16 mouse cellular contexts compared by ENCODE assay signal in the genomic region with DNA sequence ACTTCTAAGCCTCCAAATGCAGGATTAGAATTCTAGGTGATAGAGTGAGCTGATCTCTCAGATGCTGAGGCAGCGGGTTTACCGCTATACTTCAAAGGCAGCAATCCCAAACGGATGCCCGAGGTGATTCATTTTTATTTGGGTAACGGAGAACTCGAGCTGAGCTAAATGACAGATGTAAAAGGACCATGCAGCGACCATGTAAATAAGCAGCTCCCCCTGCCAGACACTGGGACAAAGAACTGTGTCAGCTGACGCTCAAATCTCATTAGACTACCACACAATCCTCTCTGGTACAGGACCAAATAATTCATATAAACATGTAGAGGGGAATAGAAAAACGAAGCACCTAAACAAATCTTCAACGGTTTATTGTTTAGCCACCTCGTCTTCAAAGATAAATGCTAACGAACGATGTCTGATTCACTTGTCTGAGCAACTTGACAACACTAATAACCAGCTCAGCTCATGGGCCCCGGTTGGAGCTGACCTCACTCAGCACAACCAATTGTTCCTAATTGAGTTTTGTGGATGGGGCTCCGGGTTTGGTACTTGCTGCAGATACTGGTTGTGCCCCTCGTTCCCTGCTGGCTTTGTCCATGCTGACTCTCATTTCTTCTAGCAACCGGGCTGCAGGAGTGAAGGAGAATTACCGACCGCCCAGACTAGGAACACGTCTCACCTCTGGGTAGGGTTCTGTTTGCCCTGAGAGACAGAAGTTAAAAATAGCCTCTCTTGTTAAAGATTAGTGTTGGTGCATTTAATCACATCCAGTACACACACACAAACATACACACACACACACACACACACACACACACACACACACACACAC.
DNase-seq lines count a peak whose midpoint lies in the region; ATAC-seq lines count a peak whose summit lies in the region.
"Had no signal": no experiment of that assay in that cellular context is flagged by ENCODE, and none has a peak within 500 bp of the region (broad histone marks: within the 10 kb centered on the region; RNA-seq: fewer than 3 reads in every experiment).

No protein-coding gene starts in this region.

- H3K4me3 ChIP-seq in heart, embryonic 16.5 days (ENCODE audit: low read length): no peak overlapping the region
- H3K4me3 ChIP-seq in forebrain, embryonic 10.5 days: peak overlapping the region; percentile 20
- H3K4me3 ChIP-seq in hindbrain, embryonic 15.5 days: peak overlapping the region; percentile 20
- no peak overlapping the region for H3K4me3 ChIP-seq in neural tube, embryonic 14.5 days (ENCODE audit: low read depth, low read length)
- H3K4me3 ChIP-seq: liver, embryonic 15.5 days had no signal

- H3K9ac ChIP-seq in heart, embryonic 16.5 days (ENCODE audit: low read length): no peak overlapping the region
- peak overlapping the region; percentile 18; the same call in 1 of the 2 replicates for H3K9ac ChIP-seq in hindbrain, embryonic 15.5 days
- 0 out of 2 replicates have a peak overlapping the region, but pooled peaks have one; percentile 1 for H3K9ac ChIP-seq in neural tube, embryonic 14.5 days (replicated peaks; ENCODE audit: low read depth, low read length)
- H3K9ac ChIP-seq: liver, embryonic 15.5 days had no signal

- intact Hi-C loops in heart, postnatal 10 days (cut with DNase I): no loop called here
- intact Hi-C loops in left cerebral cortex, postnatal 36 days (cut with DNase I): no loop called here

- 0 out of 2 replicates have a peak overlapping the region, but pooled peaks have one; percentile 12 for H3K27ac ChIP-seq in heart, embryonic 16.5 days (ENCODE audit: low read length)
- peak overlapping the region; percentile 78 for H3K27ac ChIP-seq in forebrain, embryonic 10.5 days
- peak overlapping the region; percentile 71 for H3K27ac ChIP-seq in hindbrain, embryonic 15.5 days (replicated peaks)
- 0 out of 2 replicates have a peak overlapping the region, but pooled peaks have one; percentile 29 for H3K27ac ChIP-seq in neural tube, embryonic 14.5 days (ENCODE audit: low read depth, low read length)
- H3K27ac ChIP-seq: liver, embryonic 15.5 days had no signal

- no peaks in the 10 kb centered on the region for H3K27me3 ChIP-seq in heart, embryonic 16.5 days (ENCODE audit: control insufficient read depth, insufficient read depth, low read length)
- H3K27me3 ChIP-seq in forebrain, embryonic 10.5 days (ENCODE audit: poor library complexity, severe bottlenecking): no peaks in the 10 kb centered on the region
- H3K27me3 ChIP-seq in hindbrain, embryonic 15.5 days: no peaks in the 10 kb centered on the region
- H3K27me3 ChIP-seq in neural tube, embryonic 14.5 days (ENCODE audit: control insufficient read depth, insufficient read depth, low read length): no peaks in the 10 kb centered on the region
- H3K27me3 ChIP-seq: liver, embryonic 15.5 days; Patski had no signal

- no peak for DNase-seq in heart, postnatal 10 days
- DNase-seq in forebrain, embryonic 10.5 days (ENCODE audit: extremely low spot score, low spot score): peak; percentile 26
- DNase-seq in left cerebral cortex, adult 18-20 months (ENCODE audit: low spot score in 2 of 2): no peak
- DNase-seq in left cerebral cortex, postnatal 36 days (ENCODE audit: low spot score in 2 of 2): no peak
- no peak for DNase-seq in thymus, postnatal 36 days
- DNase-seq: adrenal gland, postnatal 10 days; cerebellum, adult 8-10 months; gastrocnemius, postnatal 36 days; layer of hippocampus, postnatal 36 days; right cerebral cortex, postnatal 14 days had no signal

- H3K4me1 ChIP-seq in heart, embryonic 16.5 days (ENCODE audit: control insufficient read depth, insufficient read depth, low read length): no peaks in the 10 kb centered on the region
- peaks cover 22% of the 10 kb centered on the region for H3K4me1 ChIP-seq in forebrain, embryonic 10.5 days
- peaks cover 10% of the 10 kb centered on the region for H3K4me1 ChIP-seq in hindbrain, embryonic 15.5 days (replicated peaks)
- H3K4me1 ChIP-seq in neural tube, embryonic 14.5 days (ENCODE audit: control insufficient read depth, insufficient read depth, low read length): no peaks in the 10 kb centered on the region
- H3K4me1 ChIP-seq: liver, embryonic 15.5 days had no signal

- peak overlapping the region; percentile 39 for H3K4me2 ChIP-seq in heart, embryonic 16.5 days (ENCODE audit: low read depth, low read length)
- H3K4me2 ChIP-seq in hindbrain, embryonic 15.5 days: peak overlapping the region; percentile 43
- H3K4me2 ChIP-seq in neural tube, embryonic 14.5 days (ENCODE audit: low read depth, low read length): 0 out of 2 replicates have a peak overlapping the region, but pooled peaks have one; percentile 1
- H3K4me2 ChIP-seq: liver, embryonic 15.5 days had no signal

- H3K9me3 ChIP-seq in heart, embryonic 16.5 days (replicated peaks; ENCODE audit: control insufficient read depth, low read length): no peaks in the 10 kb centered on the region
- H3K9me3 ChIP-seq in forebrain, embryonic 10.5 days: no peaks in the 10 kb centered on the region
- no peaks in the 10 kb centered on the region for H3K9me3 ChIP-seq in hindbrain, embryonic 15.5 days
- H3K9me3 ChIP-seq in neural tube, embryonic 14.5 days (ENCODE audit: control insufficient read depth, low read length): no peaks in the 10 kb centered on the region
- H3K9me3 ChIP-seq: liver, embryonic 15.5 days had no signal

- no peaks in the 10 kb centered on the region for H3K36me3 ChIP-seq in heart, embryonic 16.5 days (ENCODE audit: control insufficient read depth, insufficient read depth)
- no peaks in the 10 kb centered on the region for H3K36me3 ChIP-seq in forebrain, embryonic 10.5 days (replicated peaks)
- H3K36me3 ChIP-seq in hindbrain, embryonic 15.5 days: no peaks in the 10 kb centered on the region
- no peaks in the 10 kb centered on the region for H3K36me3 ChIP-seq in neural tube, embryonic 14.5 days (ENCODE audit: control insufficient read depth, insufficient read depth, low read length)
- H3K36me3 ChIP-seq: liver, embryonic 15.5 days had no signal

- WGBS in heart, embryonic 16.5 days: 52% methylated on average over 20 of the region's 20 CpGs
- WGBS in forebrain, embryonic 10.5 days: 38% methylated on average over 20 of the region's 20 CpGs
- WGBS in hindbrain, embryonic 15.5 days: 22% methylated on average over 20 of the region's 20 CpGs
- WGBS in neural tube, embryonic 14.5 days: 26% methylated on average over 20 of the region's 20 CpGs

- no peak; the same call in 1 of the 2 replicates for ATAC-seq in heart, embryonic 16.5 days (replicated peaks; ENCODE audit: extremely low read depth, insufficient read depth, low FRiP score)
- ATAC-seq in hindbrain, embryonic 15.5 days (ENCODE audit: low FRiP score, low read depth): peak; percentile 72; the same call in 1 of the 2 replicates
- peak; percentile 83 for ATAC-seq in neural tube, embryonic 14.5 days (ENCODE audit: low read depth)
- ATAC-seq: intestine, embryonic 16.5 days; Patski had no signal

Comparison
In these comparisons a context has a peak if more than half of its experiments do, and no peak if none do; other contexts are left out.
1. H3K27ac ChIP-seq: peak in every context shown above with its lines; median percentile 78 in forebrain, embryonic 10.5 days; 71 in hindbrain, embryonic 15.5 days; 29 in neural tube, embryonic 14.5 days; 12 in heart, embryonic 16.5 days.
2. H3K4me3 ChIP-seq: peak in forebrain, embryonic 10.5 days (single experiment) and hindbrain, embryonic 15.5 days (single experiment); none in heart, embryonic 16.5 days (single experiment) and neural tube, embryonic 14.5 days (single experiment).
3. Peak in every context shown above with its lines, with median percentiles within 50 percentile points of each other: H3K4me2 ChIP-seq.